Mouse (Mus musculus) embryo, embryonic 10 days (tissue): ENCODE measurements around the gene Izumo1r.
A peak's percentile ranks its signal among the peaks of the same experiment; 100 is the strongest.

Experiments used
- DNase-seq: peaks from one replicate; pipeline ENCODE4 v3.0.0-alpha.2; 2015; ENCODE audit warnings: low spot score

Izumo1r gene

DNA sequence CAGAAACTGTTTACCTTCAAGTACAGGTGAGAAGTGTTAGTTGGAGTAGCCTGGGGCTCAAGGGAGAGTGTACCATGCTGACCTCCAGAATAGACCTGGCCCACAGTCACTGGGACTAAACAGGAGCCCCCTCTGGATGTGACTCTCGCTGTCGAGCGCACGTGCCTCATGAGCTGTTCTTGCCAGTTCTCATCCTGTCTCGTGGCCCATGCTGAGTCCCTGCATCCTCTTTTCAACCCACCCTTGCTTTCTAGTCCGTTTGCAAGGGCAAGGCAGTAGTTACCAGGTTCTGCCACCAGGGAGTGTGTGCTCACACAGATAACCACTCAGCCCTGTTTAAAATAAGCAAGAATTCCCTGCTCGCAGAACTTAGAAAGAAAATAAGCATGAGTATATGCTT, 36.8 kb downstream of the Izumo1r start:
- peak; percentile 75 for DNase-seq

DNA sequence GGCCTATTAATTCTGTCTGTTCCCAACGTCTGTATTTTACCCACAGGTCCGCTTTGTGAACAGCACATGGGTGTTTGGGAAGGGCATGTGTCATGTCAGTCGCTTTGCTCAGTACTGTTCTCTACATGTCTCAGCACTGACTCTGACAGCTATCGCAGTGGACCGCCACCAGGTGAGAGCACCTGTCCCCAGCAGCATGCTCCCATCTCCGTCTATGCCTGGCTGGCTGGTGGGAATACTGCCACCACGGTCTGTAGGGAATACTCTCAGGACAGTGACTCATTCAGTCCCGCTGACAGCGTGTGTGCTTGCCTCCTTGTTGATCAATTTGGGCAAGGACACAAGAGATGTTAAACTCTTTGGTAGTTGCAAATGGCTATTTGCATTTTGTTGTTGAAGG, 39.0 kb downstream of the Izumo1r start:
- no peak for DNase-seq

DNA sequence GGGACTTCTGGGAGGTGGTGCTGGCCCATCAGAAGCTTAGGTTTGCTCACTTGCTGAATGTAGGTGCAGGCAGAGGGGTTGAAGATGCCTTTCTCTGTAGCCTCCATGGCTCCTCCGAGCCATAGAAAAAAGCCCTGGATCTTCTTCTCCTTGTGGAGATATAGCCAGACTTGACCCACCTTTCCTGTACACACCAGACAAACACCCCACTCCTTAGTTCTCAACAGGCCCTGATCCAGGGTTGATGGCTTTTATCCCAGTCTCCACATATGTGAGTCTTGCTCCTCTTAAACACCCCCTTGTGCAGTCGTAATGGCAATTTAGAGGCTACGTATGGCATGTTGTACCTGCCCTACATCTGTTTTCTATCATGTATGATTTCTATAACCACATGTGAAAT, 40.6 kb downstream of the Izumo1r start:
- DNase-seq = no peak

DNA sequence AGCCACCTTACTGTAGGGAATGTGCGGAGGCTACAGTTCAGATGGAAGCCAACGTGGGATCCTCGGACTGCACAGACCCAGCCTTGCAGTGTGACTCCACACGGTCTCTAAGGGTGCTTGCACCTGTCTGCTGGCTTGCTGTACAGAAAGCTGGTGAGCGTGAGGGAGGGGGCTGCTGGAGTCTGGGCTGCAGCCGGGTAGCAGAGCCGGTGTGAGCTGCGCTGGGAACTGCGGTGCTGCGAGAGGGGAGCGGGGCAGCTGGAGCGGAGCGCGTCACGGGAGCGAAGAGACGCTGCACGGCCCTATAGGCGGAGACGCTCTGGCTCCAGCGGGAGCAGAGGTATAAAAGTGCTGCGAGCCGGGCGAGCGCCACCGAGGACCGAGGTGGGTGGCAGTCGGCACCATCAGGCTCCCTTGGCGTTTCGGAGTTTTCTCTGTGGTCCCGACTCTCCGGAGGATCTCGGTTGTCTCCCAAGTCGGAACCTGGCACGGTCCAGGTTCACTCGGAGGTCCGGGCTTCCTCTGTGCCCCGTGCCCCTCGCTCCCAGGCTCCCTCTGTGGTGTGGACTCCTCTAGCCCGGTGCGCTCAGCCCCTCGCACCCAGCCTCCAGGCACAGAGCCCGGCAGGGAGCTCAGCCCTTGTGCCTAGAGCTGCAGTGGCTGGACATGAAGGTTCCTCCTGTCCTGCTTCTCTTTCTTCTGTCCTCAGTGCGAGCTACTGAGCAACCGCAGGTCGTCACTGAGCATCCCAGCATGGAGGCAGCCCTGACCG, 43.7 kb downstream of the Izumo1r start, which contains the start of gene Gpr83:
Gene Gpr83 (plus strand): TSS at position 343 of the 772 bp plus-strand sequence.
- peak; percentile 76 for DNase-seq

DNA sequence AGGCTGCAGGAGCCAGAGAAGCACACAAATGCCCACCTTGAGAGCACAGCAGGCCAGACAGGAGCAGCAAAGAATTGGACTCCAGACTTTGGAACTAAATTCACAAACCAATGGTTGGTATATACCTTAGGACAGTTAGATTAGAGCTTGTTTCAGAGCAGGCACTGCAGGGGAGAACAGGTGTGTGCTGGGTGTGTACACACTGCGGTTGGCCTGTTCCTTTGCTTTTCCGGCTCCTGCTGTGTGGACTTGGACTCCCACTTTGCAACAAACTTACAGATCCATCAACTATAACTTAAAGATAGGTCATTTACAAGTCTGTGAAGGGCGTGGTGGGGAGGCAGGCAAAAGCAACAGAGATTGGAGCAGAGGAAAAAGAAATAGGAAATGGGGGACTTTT, 45.0 kb downstream of the Izumo1r start:
- DNase-seq = no peak

DNA sequence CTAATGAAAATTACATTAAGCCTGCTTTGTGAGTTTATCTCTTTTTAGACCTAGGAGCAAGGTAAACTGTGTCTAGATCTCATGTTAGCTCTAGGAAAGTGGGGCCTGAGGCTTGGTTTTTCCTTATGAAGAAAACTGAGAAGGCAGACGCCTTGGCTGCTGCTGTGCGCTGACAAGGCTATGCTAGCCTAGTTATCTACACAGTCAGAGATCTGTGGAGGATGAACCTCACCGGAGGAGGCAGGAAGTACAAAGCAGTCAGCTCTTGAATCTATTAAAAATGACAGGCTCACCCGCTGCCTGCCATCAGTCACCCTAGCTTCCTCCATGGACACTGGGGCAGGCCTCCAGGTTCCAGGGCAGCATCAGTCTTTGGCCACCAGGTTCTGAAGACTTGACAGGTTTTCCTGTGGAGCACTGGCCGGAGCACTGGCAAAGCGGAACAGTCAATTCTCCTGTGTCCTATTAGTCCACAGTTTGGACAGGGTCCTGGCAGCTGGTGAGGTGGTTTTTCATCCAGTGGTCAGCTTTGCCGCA, 45.5 kb downstream of the Izumo1r start:
- DNase-seq = no peak

DNA sequence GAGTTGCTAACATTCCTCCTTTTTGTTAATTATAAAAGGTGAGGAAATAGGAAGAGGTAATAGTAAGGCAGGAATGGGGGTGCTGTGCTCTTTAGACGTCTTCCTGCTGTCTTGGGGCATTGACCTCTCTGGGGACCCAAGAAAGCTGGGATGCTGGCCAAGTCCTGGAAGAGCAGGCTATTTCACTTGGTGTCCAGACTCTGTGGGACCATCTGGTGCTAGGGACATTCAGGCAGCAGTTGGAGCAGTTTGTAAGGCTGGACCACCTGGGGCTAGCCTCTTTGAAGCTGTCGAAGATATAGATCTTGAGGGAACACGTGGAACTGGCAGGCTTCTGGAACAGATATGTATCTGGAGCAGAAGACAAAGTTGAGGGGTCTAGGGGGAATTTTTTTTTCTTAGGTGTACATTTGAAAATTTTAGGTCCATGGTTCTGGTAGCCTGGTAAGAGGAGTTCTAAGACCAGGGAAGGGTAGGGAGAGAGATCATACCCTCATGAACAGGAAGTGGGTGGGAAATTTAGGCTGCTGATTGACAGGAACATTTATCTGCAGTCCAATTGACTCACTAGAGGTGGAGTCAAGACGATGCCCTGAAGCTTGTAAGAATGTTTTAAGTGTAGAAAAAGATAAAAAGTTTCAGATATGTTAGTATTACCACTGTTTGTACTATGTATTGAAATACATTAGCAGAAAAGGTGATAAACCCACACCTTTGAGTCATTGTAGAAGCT, 46.7 kb downstream of the Izumo1r start:
- DNase-seq = no peak

DNA sequence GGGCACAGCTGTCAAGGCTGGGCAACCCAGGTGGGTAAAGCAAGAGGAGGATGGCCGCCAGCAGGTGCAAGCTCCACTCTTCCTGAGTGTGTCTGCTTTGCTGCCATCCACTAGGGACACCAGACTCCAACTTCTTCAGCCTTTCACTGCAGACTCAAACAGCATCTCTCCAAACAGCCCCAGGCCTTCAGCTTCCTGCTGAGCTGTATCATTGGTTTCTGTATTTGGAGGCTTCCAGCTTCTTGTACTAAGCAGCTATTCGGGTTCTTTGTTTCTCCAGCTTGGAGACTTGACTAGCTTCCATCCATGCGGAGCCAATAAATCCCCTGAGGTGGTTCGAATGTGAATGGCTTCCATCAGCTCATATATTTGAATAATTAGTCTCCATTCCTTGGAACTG, 49.2 kb downstream of the Izumo1r start:
- DNase-seq = no peak

DNA sequence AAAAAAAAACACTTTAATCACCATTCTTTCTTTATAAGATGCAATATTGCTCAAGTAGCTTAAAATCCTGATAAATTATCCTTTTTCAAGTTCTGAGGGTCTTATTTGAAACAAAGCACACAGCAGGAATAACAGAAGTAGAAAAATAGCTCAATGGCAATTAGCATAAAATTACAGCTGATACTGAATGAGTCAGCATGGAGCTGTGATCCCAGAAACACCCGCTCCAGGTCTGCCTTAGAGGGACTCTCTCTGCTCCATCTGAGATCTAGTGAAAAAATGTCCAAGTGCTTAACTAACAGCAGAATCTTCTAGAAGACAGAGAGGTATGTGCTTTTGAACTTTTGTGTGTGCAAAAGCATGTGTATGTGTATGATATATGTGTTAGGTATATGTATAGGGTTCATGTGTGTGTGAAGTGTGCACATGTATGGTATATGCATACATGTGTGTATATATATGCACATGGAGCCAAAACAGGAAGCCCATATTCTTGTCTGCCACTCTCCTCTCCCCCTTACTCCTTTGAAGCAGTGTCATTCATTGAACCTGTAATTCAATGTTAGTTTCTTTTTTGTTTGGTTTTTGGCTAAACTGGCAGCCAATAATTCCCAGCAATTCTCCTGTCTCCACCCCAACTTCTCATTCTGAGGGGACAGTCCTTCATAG, 55.3 kb downstream of the Izumo1r start:
- DNase-seq = no peak

DNA sequence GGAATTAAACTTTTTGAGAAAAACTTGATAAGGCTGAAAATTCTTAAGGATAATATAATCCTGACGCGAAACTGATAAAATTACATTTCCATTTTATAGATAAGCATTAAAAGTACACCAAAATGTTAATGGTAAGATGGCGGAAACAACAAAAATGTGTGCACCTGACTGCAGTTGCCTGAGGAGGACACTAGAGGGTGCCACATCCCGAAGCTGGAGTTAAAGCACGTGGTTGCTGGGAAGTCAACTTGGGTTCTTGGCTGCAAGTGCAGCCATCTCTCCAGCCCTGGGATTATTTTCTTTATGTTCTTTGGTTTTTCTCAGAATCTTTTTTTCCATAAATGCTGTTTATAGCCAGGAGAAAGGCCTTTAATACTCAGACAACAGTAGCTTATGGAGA, 57.3 kb downstream of the Izumo1r start:
- peak; percentile 59 for DNase-seq

DNA sequence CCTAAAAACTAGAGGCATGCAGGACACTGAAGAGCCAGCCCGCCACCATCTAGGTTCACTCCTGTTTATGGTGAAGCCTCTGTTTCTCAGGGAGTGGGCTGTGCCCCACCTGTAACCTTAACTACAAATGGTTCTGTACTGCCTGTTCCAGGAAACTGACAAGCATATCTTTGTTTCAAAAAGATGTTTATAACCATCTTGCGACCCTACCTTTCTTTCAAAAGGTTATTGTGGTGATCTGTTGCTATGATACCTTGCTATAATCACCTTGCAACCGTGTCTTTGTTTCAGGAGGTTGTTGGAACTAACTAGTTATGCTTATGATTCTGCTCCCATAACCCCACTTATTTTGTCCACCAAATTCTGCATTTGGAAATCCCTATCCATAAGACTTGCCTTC, 59.8 kb downstream of the Izumo1r start:
- no peak for DNase-seq

DNA sequence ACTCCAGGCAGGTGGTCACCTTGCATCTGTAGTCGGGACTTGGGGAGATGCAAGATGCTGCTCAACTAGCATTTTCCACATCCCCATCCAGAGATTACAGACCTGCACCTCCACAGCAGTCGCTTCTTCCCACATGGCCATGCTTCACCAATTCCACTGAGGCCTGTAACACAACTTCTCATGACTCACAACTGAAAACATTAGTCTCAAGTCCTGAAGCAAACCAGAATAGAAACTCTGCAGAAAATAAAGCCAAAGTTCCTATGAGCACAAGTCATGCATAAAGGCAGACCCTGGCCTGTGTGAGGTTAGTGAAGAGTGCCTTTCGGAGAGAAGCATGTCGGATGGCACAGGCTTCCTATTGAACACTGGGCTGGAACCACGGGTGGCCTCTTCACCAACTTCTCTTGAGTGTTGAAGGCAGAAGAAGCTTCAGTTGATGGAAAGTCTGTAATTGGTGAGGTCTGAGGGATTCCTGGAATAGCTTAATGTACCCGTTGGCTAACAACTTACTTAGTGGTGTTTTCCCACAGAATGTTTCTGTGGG, 60.4 kb downstream of the Izumo1r start:
- DNase-seq = no peak

DNA sequence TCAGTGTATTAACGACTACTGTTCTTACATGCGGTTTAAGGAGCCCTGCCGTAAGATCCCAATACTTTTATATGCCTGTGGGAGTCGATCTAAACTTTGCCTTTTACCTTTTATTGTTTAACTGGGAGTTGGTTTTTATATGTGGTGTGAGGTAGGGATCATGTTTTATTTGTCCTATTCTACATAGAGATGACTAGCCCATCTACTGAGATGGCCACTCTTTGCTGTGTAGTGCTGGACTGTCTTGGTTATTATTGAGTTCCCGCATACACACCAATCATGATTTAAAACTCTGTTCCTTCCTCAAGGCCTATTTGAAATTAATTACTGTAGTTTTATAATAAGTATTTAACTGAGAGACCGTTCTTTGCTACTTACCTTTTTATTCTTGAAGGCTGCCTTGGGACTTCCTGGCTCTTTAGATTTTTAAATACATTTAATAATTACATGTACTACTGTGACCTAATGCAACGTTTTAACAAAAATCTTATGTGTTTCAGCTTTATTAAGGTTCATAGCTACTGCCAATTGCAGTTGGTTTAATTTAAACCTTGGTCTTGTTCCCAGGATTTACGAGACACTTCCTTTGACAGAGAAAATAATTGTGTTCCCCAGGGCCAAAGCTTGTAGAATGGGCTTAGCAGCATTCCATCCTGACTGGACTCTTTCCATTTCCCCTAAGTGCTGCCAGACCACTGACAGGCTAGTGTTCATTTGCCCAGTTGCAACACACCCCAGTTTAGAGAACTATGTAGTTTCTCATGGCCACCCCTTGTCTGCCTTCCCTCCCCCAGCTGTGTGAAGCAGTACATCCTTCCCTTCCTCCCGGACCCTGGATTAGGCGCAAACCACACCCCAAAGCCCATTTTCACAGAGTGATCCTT, 61.6 kb downstream of the Izumo1r start:
- no peak for DNase-seq

DNA sequence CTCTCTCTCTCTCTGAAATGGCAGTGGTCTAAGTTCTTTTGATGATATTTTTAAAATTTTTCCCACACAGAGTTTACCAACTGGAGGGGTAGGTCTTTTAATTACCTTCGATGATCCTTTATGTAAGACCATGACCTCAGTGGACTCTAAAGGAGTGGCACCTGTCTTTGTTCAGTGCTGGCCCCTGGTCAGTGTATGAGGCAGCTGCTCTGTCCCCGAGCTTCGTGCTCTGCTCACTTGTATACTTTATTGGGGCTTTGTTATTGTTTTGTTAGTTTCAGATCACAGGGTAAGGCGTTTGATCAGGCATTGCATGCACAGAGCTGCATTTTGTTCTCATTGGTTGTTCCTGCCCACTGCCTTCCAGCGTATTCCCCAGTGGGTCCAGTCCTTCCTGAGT, 63.8 kb downstream of the Izumo1r start:
- no peak for DNase-seq

DNA sequence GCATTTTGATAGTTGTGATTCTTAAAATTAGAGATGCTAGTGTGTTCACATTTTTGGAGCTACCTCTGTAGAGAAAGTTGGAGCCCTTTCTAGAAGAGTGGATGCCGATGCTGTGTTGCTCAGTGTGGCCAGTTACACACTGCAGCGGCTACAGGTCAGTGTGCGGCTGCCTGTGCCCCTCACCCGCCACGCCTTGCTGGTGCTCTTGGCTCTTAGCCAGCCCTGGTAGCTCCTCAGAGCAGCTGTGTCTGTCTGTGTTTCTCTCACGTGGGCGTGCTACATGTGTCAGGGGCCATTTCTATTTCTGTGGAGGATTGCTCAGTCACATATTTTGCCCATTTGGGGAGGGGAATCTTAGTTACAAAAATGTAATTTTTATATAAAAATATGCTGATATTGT, 64.2 kb downstream of the Izumo1r start:
- DNase-seq = peak; percentile 11
